ENCODE assay signal across 8 mouse cellular contexts in the genomic region with DNA sequence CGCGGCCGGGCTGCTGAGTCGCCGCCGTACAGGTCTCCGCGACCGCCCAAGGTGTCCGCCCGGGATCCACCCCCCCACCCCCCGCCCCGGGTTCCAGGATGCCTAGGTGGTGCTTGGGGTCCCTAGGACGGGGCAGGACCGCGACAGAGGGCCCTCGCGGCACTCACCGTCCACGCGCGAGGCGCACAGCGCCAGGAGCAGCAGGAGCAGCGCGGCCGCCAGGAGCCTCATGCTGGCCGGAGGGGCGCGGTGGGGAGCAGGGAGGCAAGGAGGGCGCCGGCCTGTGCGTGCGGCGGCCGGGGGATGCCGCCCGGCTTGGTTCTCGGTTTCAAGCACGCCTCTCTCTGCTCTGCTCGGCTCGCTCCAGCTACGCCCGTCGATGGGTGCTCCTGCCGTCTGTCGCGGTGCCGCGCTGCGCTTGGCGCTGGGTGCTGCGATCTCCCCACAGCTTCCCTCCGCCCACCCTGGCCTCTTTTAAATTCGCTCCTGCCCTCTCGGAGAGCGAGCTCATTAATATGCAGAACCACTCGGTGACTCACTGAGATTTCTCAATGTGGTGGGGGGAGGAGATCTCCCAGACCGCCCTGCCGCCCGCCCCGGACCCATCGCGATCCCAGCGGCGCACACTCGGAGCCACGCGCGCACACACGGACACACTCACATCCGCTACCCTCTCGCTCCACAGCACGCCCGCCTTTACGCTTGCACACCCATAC. TPM values are rescaled to one million over a fixed set of nuclear protein-coding genes. Genes with fewer than 3 reads are reported as not detected.
A peak's percentile ranks its signal among the peaks of the same experiment; 100 is the strongest.
DNase-seq lines count a peak whose midpoint lies in the region; ATAC-seq lines count a peak whose summit lies in the region.

TSS of gene Cxcl14 (minus strand) at position 609 of the 716 bp plus-strand sequence.

- peaks cover 13% of the 10 kb centered on the region; the same call in 1 of the 2 replicates for H3K4me1 ChIP-seq in forebrain, embryonic 11.5 days (replicated peaks; ENCODE audit: control insufficient read depth, insufficient read depth, low read length)
- peaks cover 12% of the 10 kb centered on the region for H3K4me1 ChIP-seq in heart, embryonic 15.5 days (replicated peaks)
- no peaks in the 10 kb centered on the region for H3K4me1 ChIP-seq in liver, embryonic 13.5 days (replicated peaks)
- H3K4me1 ChIP-seq in neural tube, embryonic 15.5 days: peaks cover 22% of the 10 kb centered on the region

- H3K27ac ChIP-seq in forebrain, embryonic 11.5 days (ENCODE audit: low read depth, low read length): no peak within 1 kb of the TSS
- H3K27ac ChIP-seq in heart, embryonic 15.5 days: no peak within 1 kb of the TSS
- no peak within 1 kb of the TSS for H3K27ac ChIP-seq in liver, embryonic 13.5 days
- no peak within 1 kb of the TSS for H3K27ac ChIP-seq in neural tube, embryonic 15.5 days (replicated peaks)

- no peaks in the 10 kb centered on the region for H3K36me3 ChIP-seq in forebrain, embryonic 11.5 days (ENCODE audit: control insufficient read depth, insufficient read depth, low read length)
- H3K36me3 ChIP-seq in heart, embryonic 15.5 days: no peaks in the 10 kb centered on the region
- H3K36me3 ChIP-seq in liver, embryonic 13.5 days: no peaks in the 10 kb centered on the region
- H3K36me3 ChIP-seq in neural tube, embryonic 15.5 days: no peaks in the 10 kb centered on the region

- DNase-seq in ovary, adult 18-20 months (ENCODE audit: low spot score): peak; percentile 32
- no peak for DNase-seq in ovary, postnatal 10 days (ENCODE audit: low spot score)
- peak; percentile 73 for DNase-seq in forebrain, embryonic 11.5 days (ENCODE audit: low spot score)
- DNase-seq in kidney, postnatal 14 days: peak; percentile 68
- DNase-seq in liver, embryonic 13.5 days: no peak

- peaks cover 53% of the 10 kb centered on the region for H3K27me3 ChIP-seq in forebrain, embryonic 11.5 days (ENCODE audit: control insufficient read depth, insufficient read depth, low read length)
- H3K27me3 ChIP-seq in heart, embryonic 15.5 days: peaks cover 85% of the 10 kb centered on the region
- H3K27me3 ChIP-seq in liver, embryonic 13.5 days: peaks cover 68% of the 10 kb centered on the region
- peaks cover 75% of the 10 kb centered on the region for H3K27me3 ChIP-seq in neural tube, embryonic 15.5 days (replicated peaks)

- peak within 1 kb of the TSS; percentile 75 for H3K4me2 ChIP-seq in forebrain, embryonic 11.5 days (ENCODE audit: low read depth, low read length, severe bottlenecking)
- peak within 1 kb of the TSS; percentile 85 for H3K4me2 ChIP-seq in heart, embryonic 15.5 days
- peak within 1 kb of the TSS; percentile 38 for H3K4me2 ChIP-seq in liver, embryonic 13.5 days
- peak within 1 kb of the TSS; percentile 78 for H3K4me2 ChIP-seq in neural tube, embryonic 15.5 days

- peak within 1 kb of the TSS; percentile 40 for H3K4me3 ChIP-seq in forebrain, embryonic 11.5 days (ENCODE audit: low read depth, low read length)
- peak within 1 kb of the TSS; percentile 49 for H3K4me3 ChIP-seq in heart, embryonic 15.5 days
- H3K4me3 ChIP-seq in liver, embryonic 13.5 days (replicated peaks): peak within 1 kb of the TSS; percentile 29; the same call in 1 of the 2 replicates
- H3K4me3 ChIP-seq in neural tube, embryonic 15.5 days (replicated peaks): peak within 1 kb of the TSS; percentile 45

- H3K9me3 ChIP-seq in forebrain, embryonic 11.5 days (ENCODE audit: control insufficient read depth, low read length): no peaks in the 10 kb centered on the region
- no peaks in the 10 kb centered on the region for H3K9me3 ChIP-seq in heart, embryonic 15.5 days (replicated peaks)
- H3K9me3 ChIP-seq in liver, embryonic 13.5 days (replicated peaks): no peaks in the 10 kb centered on the region
- H3K9me3 ChIP-seq in neural tube, embryonic 15.5 days (replicated peaks): no peaks in the 10 kb centered on the region

- ATAC-seq in forebrain, embryonic 11.5 days (replicated peaks; ENCODE audit: low FRiP score): peak; percentile 53
- ATAC-seq in heart, embryonic 15.5 days (replicated peaks; ENCODE audit: insufficient number of reproducible peaks, insufficient read depth, low FRiP score, low read depth): peak; percentile 53; the same call in 1 of the 2 replicates
- no peak for ATAC-seq in liver, embryonic 13.5 days (ENCODE audit: low read depth)
- ATAC-seq in neural tube, embryonic 15.5 days (ENCODE audit: low FRiP score): peak; percentile 60; the same call in 1 of the 2 replicates
- no peak for ATAC-seq in erythroid progenitor cell, adult 5-6 weeks (replicated peaks; ENCODE audit: low FRiP score, poor library complexity, severe bottlenecking)

- H3K9ac ChIP-seq in forebrain, embryonic 11.5 days (ENCODE audit: low read length): peak within 1 kb of the TSS; percentile 52
- peak within 1 kb of the TSS; percentile 38; the same call in 1 of the 2 replicates for H3K9ac ChIP-seq in heart, embryonic 15.5 days
- H3K9ac ChIP-seq in liver, embryonic 13.5 days: no peak within 1 kb of the TSS
- H3K9ac ChIP-seq in neural tube, embryonic 15.5 days (replicated peaks): peak within 1 kb of the TSS; percentile 42

- WGBS in forebrain, embryonic 11.5 days: 1% methylated on average over 59 of the region's 76 CpGs
- WGBS in heart, embryonic 15.5 days: under 1% methylated on average over 68 of the region's 76 CpGs
- WGBS in liver, embryonic 13.5 days (ENCODE audit: insufficient replicate concordance): 2% methylated on average over 64 of the region's 76 CpGs
- WGBS in neural tube, embryonic 15.5 days: under 1% methylated on average over 65 of the region's 76 CpGs

RNA-seq across cellular contexts. Expression of gene Cxcl14, which starts in this region (rescaled TPM):
- polyA plus RNA-seq in forebrain, embryonic 11.5 days (2014; fragmentation: Nextera tagmentation; extraction: Ambion mirVana): 8.6 and 10.9 TPM in 2 replicates
- 1.0 and 2.1 TPM in 2 replicates for polyA plus RNA-seq in heart, embryonic 15.5 days (2015; fragmentation: Nextera tagmentation; extraction: Ambion mirVana)
- 0.39 and 0.95 TPM in 2 replicates for polyA plus RNA-seq in liver, embryonic 13.5 days (2015; fragmentation: Nextera tagmentation; extraction: Ambion mirVana)
- 3.9 and 4.9 TPM in 2 replicates for polyA plus RNA-seq in neural tube, embryonic 15.5 days (2015; fragmentation: Nextera tagmentation; extraction: Ambion mirVana)
- total RNA-seq in erythroid progenitor cell, adult 5-6 weeks (2015; ENCODE audit: low replicate concordance): 1.1 and 2.9 TPM in 2 replicates
- 1.9 and 2.6 TPM in 2 replicates for total RNA-seq in erythroid progenitor cell, adult 5-6 weeks (2017; ENCODE audit: low replicate concordance)

Comparison
In these comparisons a context has a peak if more than half of its experiments do, and no peak if none do; other contexts are left out.
1. DNase-seq: peak in ovary, adult 18-20 months (single experiment), forebrain, embryonic 11.5 days (single experiment) and kidney, postnatal 14 days (single experiment); none in ovary, postnatal 10 days (single experiment) and liver, embryonic 13.5 days (single experiment).
2. ATAC-seq: peak in forebrain, embryonic 11.5 days (single experiment), heart, embryonic 15.5 days (single experiment) and neural tube, embryonic 15.5 days (single experiment); none in liver, embryonic 13.5 days (single experiment) and erythroid progenitor cell, adult 5-6 weeks (single experiment).
3. Peak in every context shown above with its lines, with median percentiles within 50 percentile points of each other: H3K4me2 ChIP-seq and H3K4me3 ChIP-seq.